In the genomic region with DNA sequence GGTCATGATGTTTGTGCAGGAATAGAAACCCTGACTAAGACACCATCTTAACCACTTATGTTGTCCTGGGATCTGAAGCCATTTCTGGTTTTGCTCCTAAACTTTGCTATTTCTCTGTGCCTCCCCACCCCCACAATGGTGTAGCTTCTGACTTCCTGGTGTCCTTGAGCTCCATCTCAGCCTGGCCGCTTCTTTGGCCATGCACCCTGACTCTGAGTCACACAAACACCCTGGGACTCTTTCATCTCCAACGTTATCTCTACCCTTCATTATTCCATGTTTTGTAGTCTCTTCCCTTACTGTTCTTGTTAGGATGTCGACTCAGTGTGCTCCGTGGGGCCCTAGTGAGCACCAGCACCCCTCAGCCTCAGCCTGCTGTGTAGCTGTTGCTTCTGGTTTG, we compare ENCODE assay signal across 14 mouse cellular contexts.
DNase-seq lines count a peak whose midpoint lies in the region.
"Had no signal": no experiment of that assay in that cellular context is flagged by ENCODE, and none has a peak within 500 bp of the region (broad histone marks: within the 10 kb centered on the region; RNA-seq: fewer than 3 reads in every experiment).

No protein-coding gene starts in this region.

- intact Hi-C loops in left cerebral cortex, postnatal 10 days (cut with DNase I) = no loop called here

- peak; percentile 76 to 87 for DNase-seq in adrenal gland, adult (ENCODE audit: inconsistent age in 2 of 2, low spot score in 1 of 2)
- DNase-seq in adrenal gland, adult 18-20 months (ENCODE audit: low spot score in 2 of 2) = no peak
- DNase-seq in adrenal gland, adult 8-10 months = peak; percentile 65
- DNase-seq in adrenal gland, postnatal 25 days = no peak
- DNase-seq in 416B (ENCODE audit: low read depth) = peak; percentile 50
- DNase-seq in adrenal gland, postnatal 14 days = peak; percentile 68
- DNase-seq in kidney, postnatal 36 days = no peak
- DNase-seq in left cerebral cortex, postnatal 10 days (ENCODE audit: extremely low spot score in 1 of 2, low spot score in 2 of 2) = no peak
- DNase-seq: cerebellum, adult 11-12 months; cerebellum, adult 2 months; cerebellum, adult 9-10 months; cerebellum, postnatal 10 days; cerebellum, postnatal 25 days; forebrain, postnatal 0 days had no signal

Comparison
In these comparisons a context has a peak if more than half of its experiments do, and no peak if none do; other contexts are left out.
1. DNase-seq: peak in adrenal gland, adult (2 of 2), adrenal gland, adult 8-10 months (single experiment), 416B (single experiment) and adrenal gland, postnatal 14 days (single experiment); none in adrenal gland, adult 18-20 months (0 of 2), adrenal gland, postnatal 25 days (single experiment), kidney, postnatal 36 days (0 of 2) and left cerebral cortex, postnatal 10 days (0 of 2).